Mouse (Mus musculus) erythroid progenitor cell, adult 5-6 weeks (primary cell): Measurements from ENCODE around the gene Adam1b. TPM values are rescaled to one million over a fixed set of nuclear protein-coding genes. Genes with fewer than 3 reads are reported as not detected.
"Not testable (repeated sequence)": the region's sequence is repeated elsewhere in the genome, so short reads cannot be mapped to it uniquely, and the experiment has no call there.

Experiments
- ATAC-seq: replicated peaks from 2 replicates; pipeline ENCODE4 v1.8.0; 2016; ENCODE audit warnings: moderate number of reproducible peaks, mild to moderate bottlenecking, moderate TSS enrichment, inconsistent platforms; ENCODE audit not compliant: poor library complexity, low FRiP score, severe bottlenecking
- total RNA-seq, 2 experiments: library from RNA; stranded (forward) in 1 of 2; stranded (reverse) in 1 of 2; fragments of 150-400 nt in 1 of 2; fragments of 186-747, 209-891 nt in 1 of 2; gene quantifications; 2 replicates each; pipeline versions ENCODE4 v1.2.3 to v1.2.4; 2015 to 2017; ENCODE audit warnings: low replicate concordance in 2 of 2

Adam1b gene
- total RNA-seq (2015; ENCODE audit: low replicate concordance) (not detected in 2 replicates), total RNA-seq (2017; ENCODE audit: low replicate concordance) (not detected in 2 replicates)

GRCm38 (mm10) chr5:121503231-121503630 is at the start of gene Adam1b:
Adam1b (minus strand) TSS chr5:121503435.
- no peak for ATAC-seq

- ATAC-seq: no peak
Measured at GRCm38 (mm10) chr5:121549196-121549595, 46.0 kb upstream of the Adam1b start.

GRCm38 (mm10) chr5:121547084-121547483 is 43.8 kb upstream of the Adam1b start:
- ATAC-seq: 0 out of 2 replicates have a peak, but pooled peaks have one; percentile 26

- peak; percentile 66 for ATAC-seq
Measured at GRCm38 (mm10) chr5:121546530-121546895, 43.3 kb upstream of the Adam1b start.

- ATAC-seq: peak; percentile 89
Measured at GRCm38 (mm10) chr5:121545793-121546529, 42.7 kb upstream of the Adam1b start, which contains the start of gene Mapkapk5. Mapkapk5 (minus strand) TSS chr5:121545905.

- peak; percentile 44 for ATAC-seq
Measured at GRCm38 (mm10) chr5:121544910-121545792, 41.9 kb upstream of the Adam1b start, which contains the start of the genes Adam1a and Gm42878. Adam1a (minus strand) TSS chr5:121545482. Gm42878 (minus strand) TSS chr5:121545482.

- ATAC-seq: no peak
Measured at GRCm38 (mm10) chr5:121543370-121543769, 40.1 kb upstream of the Adam1b start.

GRCm38 (mm10) chr5:121541235-121541634 is 38.0 kb upstream of the Adam1b start:
- no peak for ATAC-seq

- ATAC-seq: no peak
Measured at GRCm38 (mm10) chr5:121540066-121540465, 36.8 kb upstream of the Adam1b start.

GRCm38 (mm10) chr5:121537588-121537987 is 34.4 kb upstream of the Adam1b start:
- ATAC-seq: no peak

GRCm38 (mm10) chr5:121536921-121537555 is 33.8 kb upstream of the Adam1b start:
- ATAC-seq: no peak

GRCm38 (mm10) chr5:121535116-121535515 is 31.9 kb upstream of the Adam1b start:
- no peak for ATAC-seq

GRCm38 (mm10) chr5:121534521-121534920 is 31.3 kb upstream of the Adam1b start:
- ATAC-seq: peak; percentile 48; the same call in 1 of the 2 replicates

GRCm38 (mm10) chr5:121526961-121527360 is 23.7 kb upstream of the Adam1b start:
- no peak for ATAC-seq

GRCm38 (mm10) chr5:121526526-121526925 is 23.3 kb upstream of the Adam1b start:
- ATAC-seq: no peak

- ATAC-seq: no peak
Measured at GRCm38 (mm10) chr5:121525774-121526450, 22.7 kb upstream of the Adam1b start.

GRCm38 (mm10) chr5:121519758-121520157 is 16.5 kb upstream of the Adam1b start:
- ATAC-seq: not testable (repeated sequence)

GRCm38 (mm10) chr5:121518983-121519382 is 15.7 kb upstream of the Adam1b start:
- ATAC-seq: no peak

GRCm38 (mm10) chr5:121510009-121510408 is 6.8 kb upstream of the Adam1b start:
- no peak for ATAC-seq
